Mouse (Mus musculus) CD4-positive helper T cell, adult 2 months (primary cell): Measurements from ENCODE around the gene Wfikkn2.

Experiments used
- DNase-seq: peaks from one replicate; pipeline ENCODE4 v3.0.0-alpha.2; 2012; ENCODE audit warnings: low read depth, missing footprints, low spot score

Wfikkn2 gene

DNA sequence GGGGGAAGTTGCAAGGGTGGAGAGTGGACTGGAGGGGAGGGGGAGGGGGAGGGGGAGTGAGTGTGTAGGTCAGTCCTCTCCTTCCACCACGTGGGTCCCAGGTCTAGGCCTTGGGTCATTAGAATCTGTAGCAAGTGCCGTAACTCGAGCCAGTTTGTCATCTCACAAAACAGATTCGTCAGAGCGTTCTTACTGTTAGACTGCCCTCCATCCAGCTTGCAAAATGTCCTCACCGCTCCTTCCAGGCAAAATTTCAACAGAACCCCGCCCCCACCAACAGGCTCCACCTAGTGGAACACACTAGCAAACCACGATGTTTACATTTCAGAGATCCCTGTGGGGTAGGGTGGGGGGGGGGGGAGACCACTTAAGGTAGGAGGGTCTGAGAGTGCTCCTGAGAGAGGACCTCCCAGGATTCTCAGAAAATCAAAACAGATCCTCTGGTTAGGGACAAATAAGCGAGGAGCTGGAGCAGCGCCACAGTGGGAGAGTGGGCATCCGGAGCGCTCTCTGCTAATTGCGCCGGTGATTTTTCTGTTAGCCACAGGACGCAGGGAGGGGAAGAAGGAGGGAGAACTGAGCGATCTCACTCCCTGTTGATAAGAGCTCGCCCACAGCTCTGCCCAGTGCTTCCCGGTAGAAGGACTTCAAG is 19.5 kb upstream of the Wfikkn2 start:
- peak; percentile 46 for DNase-seq

DNA sequence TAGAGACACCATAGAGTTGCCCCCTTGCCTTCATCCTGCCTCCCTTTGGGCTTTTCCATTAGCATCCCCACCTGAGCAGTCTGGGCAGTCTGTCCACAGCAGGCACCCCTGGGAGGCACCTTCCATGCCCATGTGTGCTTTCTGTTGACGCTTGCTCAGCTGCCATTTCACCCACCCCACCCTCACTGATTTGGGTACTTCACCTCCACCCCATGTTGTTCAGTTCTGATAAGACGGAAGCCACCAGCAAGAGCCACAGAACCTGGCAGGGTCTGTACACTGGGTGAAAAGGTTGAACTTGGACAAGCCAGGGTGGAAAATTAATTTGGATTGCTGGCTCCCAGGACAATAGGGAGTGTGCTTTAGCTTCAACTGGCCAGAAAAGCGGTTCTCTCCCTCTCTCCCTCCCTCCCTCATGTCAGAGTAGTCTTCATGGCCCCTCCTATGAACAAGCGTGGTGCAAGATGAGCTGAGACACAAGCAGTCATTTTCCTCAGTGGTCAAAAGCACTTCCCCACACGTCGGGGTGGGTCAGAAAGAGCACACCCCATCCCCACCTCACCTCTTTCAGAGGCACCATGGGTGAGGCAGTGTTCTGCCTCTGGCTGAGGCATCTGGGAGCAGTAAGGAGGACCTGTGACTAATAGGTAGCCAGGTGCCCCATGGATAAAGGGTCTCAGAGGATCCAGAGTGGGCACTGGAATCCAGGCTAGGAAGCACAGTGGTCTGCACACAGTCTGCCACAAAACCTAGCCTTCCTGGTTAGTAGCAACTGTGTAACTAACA is 16.0 kb upstream of the Wfikkn2 start:
- no peak for DNase-seq

DNA sequence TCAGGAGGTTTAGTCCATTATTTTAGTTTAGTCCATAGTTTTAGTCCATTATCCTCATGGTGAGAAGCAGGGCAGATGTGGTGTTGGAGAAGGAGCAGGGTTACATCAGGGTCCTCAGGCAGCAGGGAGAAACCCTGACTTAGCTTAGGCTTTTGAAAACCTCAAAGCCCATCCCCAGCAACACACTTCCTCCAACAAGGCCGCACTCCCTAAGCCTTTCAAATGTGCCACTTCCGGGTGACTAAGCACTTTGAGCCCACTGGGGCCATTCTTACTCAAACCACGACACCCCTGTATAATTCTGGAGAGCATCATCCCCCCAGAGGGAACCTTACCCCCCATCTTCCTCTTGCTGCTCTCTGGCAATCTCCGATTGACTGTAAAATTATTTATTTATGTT is 14.0 kb upstream of the Wfikkn2 start:
- peak; percentile 58 for DNase-seq

DNA sequence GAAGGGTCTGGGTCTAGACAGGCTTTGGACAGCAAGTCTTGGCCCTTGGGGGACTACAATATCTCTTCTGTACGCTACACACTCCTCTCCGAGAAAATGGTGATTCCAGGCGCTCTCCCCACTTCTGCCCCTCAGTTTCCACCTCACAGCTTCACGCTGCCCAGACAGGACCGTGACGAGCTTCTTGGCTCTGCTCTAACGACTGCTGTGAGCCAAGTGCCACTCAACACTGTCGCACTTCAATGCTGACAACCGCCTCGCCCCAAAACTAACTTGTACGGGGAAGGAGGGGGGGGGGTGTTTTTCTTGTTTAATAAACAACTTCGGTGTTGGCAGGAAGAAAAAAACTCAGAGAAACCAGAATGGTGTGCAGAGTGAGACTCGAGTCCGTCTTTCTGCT is 12.2 kb upstream of the Wfikkn2 start:
- DNase-seq: no peak

DNA sequence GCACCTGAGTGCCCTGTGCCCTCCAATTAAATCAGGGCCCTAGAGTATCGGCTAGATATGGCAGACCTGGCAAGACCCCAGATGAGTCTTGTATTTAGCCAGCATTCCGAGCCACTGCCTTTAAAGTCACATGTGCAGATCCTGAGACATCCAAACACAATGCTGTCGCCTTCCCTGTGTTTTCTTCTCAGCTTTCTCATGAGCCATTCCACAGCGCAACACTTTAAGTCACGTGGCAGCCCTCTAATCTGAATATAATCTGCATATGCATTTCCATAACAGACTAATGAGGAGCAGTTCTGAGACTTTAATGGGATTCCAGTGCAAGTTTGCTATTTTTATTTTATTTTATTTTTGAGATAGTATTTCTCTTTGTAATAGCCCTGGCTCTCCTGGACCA is 9.9 kb upstream of the Wfikkn2 start:
- DNase-seq: no peak

DNA sequence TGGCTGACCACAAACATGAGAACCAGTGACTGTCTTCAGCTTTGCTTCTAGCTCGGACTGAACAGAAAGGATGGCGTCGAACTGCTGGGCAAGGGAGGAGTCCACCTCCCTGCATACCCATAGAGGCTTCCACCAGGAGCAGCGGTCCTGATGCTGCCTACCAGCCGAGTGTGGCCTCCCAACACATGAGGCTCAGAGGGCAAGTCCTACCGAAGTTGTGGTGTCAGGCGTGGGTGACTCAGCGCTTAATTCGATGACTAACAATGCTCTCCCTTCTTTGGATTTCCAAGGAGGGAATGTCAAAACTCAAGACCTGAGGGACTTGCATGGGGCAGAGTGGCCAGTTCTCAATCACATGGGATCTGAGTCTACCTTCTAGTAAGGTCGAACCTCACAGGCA is 7.9 kb upstream of the Wfikkn2 start:
- no peak for DNase-seq

DNA sequence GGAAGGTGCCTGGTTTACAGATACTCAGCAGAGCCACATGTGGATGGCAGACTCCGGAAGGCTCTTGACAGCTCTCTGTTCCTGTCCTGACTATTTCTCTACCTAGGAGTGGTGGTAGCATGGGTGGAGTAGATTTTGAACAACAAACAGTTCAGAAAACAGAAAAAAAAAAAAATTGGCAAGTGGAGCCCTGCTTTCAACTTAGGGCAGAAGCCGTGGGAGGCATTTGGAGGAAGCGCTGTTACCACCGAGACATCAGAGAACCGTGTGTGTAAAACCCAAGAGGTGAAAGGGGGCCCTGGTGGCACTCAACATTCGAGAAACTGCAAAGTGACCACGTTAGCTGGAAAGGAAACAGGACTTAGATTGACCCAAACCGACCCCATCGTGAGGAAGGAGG is 7.4 kb upstream of the Wfikkn2 start:
- peak; percentile 62 for DNase-seq

DNA sequence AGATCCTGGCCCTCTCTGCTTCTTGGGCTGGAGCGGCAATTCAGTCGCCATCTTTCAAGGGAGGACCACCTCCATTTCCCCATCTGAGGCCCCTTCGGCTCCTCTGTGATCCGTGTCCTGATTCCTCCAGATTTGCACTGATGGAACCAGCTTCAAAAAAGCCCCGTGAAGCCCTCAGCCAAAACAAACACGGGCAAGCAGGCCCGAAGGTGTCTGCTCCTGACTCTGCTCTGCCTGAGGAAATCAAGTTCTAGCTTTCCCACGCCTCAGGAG is 920 bp upstream of the Wfikkn2 start:
- DNase-seq: no peak

DNA sequence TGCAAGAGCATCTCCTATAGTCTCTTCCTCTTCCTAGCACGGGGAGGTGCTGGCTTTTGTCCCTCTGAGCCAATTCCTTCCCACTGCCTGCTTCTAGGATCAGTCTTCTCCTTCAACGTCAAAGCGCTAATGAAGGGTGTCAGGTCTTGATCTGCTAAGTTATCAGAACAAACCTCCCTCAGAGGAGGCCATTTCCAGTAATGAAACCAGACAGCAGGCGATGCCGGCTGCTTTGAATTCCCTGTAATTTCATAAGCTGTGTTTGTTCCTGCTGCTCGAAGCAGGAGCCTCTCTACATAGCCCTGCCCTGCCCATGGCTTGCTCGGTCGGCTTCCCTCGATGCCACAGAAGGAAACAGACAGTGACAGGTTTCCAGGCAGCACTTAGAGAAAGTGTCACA is 1.4 kb downstream of the Wfikkn2 start:
- no peak for DNase-seq

DNA sequence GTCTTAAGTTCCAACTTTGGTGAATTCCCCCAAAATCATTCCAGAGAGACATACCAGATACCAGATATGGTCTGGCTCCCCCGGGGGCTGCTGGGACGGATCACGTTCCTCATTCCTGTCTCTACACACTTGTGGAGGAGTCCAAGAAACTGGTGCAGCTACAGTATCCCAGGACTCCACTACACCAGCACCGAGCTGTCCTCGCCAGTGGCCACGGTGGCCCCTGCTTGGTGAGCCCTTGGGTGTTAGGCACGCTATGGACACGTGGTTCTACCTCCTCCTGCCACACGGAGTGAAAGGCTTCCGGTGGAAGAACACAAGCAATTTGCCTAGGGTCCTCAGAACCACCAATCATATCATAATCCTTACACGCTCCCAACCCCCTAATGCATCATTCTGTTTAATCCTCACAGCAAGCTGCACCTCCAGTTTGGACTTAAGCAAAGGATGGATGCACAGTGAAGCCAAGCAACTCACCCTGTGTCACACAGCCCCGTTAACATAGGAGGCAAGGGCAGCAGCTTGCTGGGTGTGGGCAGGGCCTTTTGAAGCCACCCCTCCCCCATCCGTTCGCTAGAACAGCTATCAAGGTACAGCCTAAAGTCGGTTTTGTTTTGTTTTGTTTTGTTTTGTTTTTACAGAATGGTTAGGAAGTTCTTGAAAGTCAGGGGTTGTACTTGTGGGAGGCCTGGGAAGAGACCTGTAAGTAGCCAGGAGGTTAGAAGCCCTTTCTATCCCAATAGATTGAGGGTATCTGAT is 2.2 kb downstream of the Wfikkn2 start:
- DNase-seq: peak; percentile 55

DNA sequence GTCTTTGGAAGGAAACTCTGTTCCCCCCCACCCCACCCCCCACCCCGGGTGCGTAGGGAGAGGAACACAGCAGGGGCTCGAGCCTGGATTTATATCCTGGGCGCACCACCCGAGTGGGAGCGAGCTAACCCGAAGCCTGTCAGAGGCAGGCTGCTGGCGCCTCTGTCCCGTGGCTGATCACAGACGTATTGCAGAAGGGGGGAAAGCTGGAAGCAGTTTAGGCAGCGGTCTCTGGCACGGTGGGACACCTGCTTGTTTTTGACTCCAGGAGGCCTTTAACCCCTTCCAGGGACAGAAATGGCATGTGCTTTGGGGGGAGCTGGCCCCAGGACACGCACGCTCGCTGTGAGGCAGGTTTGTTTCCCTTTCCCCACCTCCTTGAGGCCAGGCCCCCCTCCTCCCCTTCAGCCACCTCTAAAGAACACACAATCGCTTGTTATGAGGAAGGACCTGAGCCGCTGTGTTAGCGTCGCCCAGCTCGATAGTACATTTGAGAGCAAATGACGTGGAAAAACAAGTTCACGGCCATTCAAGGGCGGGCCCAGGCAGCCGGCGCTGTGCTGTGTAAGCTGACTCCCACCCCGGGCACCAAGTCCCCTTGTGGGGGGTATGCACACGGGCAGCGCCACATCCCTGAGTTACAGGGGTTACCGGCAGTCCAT is 2.9 kb downstream of the Wfikkn2 start:
- peak; percentile 28 for DNase-seq

DNA sequence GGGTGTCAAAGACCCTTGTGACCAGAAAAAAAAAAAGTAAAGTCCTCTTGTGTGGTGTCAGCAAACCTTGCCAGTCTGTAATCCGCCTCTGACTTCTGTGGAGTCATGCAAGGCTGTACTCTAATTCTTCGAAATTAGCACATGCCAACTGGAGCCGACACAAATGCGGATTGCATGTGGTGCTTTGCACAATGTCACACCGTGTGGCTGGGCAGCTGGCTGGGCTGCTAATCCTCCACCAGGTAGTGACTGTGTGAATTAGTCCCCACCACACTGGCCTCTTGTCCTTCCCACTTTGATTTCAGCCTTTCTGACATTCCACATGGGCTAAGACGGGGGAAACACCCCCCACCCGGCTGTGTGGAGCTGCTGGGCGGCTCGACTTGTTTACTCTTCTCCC is 6.1 kb downstream of the Wfikkn2 start:
- no peak for DNase-seq

DNA sequence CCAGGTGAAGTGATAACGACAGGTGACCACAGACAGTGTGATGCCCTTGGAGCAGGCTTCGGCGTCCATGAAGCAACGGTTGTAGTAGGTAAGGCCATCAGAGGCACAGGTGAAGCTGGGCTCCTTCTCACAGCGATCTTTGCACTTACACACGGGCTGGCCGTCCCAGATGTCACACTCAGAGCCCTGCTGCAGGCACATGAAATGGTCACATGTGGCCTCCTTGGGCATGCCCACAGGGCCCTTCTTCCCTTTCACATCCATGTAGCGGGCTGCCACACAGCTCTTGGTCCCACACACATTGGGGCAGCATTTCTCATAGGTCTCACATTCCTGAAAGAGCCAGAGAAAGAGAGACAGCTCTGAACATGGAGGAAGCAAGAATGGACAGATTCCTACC is 7.0 kb downstream of the Wfikkn2 start:
- no peak for DNase-seq

DNA sequence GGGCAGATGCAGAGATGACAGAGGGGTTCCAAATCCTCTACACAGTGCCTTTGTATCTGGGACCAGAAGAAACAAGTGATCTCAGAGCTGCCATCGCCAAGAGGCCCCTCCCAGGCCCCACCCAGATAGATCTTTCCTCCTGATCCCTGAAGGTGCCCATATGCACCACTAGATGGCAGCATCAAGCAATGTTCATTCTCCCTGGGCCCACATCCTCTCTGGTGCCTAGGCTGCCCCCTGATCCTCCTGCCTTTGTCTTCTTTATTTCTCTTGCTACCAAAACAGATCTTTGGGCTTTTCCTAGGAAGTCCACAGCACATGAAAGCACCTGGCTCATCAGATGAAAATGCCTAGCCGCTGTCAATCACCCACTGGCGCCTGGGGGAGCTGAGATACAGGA is 9.7 kb downstream of the Wfikkn2 start:
- peak; percentile 84 for DNase-seq

DNA sequence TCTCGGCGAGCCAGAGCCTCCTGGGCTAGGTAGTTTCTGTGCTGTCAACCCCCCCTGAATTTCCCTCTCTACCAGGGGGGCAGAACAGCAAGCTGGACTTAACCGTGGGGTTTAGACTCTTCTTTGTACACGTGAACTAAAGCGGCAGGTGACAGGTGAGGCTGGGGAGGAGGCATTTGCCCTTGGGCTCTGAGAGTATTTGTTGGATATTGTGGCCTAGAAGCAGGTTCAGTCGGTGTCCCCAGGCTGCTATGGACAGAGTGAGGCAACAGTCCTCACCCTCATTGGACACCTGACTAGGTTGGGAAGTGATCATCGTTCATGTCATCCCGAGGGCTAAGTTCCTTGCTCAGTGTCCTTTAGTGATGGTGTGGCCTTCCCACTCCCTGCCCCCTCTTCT is 10.9 kb downstream of the Wfikkn2 start:
- no peak for DNase-seq

DNA sequence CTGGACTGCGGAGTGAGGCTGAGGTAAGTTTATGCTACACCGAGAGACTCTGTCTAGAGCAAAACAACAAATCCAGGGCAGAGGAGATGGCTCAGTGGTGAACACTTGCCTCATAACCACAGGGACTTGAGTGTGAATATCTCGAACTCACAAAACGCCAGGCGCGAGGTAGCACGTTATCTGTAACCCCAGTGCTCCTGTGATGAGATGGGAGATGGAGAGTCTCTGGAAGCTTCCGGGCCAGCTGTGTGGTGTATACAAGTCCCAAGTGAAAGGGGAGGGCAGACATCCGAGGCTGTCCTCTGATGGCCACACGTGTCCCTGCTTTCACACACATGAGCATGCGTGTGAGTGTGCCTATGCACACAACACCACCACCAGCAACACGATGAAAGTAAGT is 11.4 kb downstream of the Wfikkn2 start:
- DNase-seq: no peak

DNA sequence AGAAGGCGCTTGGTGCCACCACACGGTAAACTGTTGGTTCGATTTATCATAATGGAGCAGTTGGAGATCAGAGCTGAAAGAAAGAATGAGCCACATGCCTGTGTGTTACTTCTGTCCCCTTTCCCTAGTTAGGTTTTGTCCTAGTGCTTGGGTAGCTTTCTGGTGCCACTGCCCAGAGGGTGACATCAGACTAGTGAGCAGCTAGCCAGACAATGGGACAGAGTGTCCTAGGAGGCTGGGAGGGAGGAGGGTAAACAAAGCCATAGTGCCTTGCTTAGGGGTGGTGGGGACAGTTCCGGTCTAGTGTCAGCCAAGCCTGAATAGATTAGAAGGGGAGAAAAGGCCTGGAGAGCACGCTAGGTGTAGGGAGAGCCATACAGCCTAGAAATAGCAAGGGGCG is 12.4 kb downstream of the Wfikkn2 start:
- no peak for DNase-seq

DNA sequence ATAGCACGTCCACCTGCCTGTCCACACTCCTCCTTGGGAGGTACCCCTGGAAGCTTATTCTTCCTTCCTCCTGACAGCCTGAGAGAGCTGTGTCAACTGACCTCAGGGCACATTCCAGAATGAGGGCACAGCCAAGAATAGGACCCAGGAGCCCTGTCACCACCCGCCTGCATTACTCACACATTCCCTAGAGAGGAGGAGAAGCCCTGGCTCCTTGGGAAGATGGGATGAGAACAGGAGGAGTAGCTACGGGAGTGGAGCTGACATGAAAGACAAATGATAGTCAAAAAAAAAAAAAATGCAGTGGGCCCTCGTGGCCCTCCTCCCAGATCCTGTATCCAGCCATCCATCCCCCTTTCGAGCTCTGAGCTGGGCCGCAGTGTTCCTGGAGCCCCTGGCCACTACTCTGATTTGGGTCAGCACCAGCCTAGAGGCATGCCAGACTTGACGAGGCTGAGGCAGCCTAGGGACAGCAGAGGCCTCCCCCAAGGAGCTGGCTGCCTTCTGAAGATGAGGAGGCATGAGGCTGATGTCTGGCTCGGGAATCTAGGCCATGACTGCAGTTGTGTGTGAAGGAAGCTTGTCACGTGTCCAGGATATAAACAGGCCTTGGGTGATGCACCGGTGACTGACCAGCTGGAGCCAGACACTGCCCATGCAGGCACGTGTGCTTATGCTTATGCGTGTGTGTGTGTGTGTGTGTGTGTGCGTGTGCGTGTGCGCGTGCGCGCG is 13.8 kb downstream of the Wfikkn2 start:
- DNase-seq: no peak

DNA sequence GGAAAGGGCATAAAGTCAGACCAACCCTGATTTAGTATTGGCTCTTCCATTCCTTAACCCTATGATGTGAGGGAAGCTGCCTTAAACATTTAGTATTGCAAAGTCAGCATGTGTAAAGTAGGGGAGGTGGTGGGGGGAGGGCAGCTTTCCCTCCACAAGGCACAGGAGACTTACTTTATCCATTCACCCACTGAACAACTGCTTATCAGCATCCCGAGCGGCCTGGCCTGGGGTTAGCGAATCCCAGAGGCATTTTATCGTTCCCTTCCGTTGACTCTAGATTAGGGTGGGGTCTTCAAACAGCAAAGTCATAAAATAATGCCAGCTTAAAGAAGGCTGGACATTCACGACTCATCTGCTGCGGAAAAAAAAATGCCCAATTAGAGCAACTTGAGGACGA is 15.6 kb downstream of the Wfikkn2 start:
- DNase-seq: no peak

DNA sequence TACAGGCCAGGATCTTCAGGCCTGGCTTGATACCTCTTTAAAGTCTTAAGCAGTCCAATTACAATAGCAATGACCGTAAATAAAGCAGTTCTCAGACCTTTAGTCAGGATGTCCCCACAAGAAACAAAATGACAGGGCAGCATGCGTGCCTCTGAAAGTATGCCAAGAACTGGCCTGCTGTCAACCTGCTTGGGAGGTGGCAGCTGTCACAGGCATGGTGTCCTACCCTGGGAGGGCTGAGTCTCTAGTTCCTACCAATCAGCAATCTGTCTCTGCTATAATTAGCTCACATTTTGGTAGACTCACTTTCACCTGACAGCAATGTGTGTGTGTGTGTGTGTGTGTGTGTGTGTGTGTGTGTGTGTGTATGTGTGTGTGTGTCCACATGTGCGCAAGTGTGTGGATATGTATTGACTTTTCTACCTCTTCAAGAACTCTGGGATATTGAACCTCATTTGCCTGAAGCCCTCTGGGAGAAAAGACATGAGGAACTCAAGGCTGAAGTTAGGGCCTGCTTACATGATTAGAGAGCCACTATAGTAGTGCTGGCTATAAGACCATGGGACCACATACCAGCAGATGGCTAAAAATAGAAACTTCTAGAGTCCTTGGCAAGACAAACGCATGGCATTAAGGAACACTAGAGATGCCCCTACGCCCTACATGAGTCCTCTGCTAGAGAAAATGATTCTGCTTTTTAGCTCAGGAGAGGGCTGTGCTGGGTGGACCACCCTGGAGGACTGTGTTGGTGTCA is 16.4 kb downstream of the Wfikkn2 start:
- no peak for DNase-seq

DNA sequence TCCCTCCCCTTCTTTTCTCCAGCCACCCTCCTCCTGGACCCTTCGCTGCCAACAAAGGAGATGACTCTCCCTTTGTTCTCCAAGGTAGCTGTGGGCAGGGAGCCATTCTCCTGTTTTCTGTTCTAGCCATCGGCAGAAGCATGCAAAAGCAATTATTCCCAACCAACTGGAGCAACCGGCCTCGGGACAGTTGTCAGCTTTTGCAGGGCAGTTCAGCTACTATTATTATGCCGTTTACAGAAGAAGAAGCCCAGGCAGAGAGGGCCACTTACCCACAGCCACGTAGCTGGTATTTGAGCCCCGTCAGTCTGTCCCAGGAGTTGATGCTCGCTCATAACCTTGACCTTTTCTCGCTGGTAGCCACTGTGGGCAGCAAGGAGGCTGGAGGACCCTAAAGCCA is 17.4 kb downstream of the Wfikkn2 start:
- DNase-seq: no peak
